Mouse (Mus musculus) T-cell, adult 2 months (primary cell): ENCODE data around the gene Lman1l.
A peak's percentile ranks its signal among the peaks of the same experiment; 100 is the strongest.

Experiments
- DNase-seq: peaks from one replicate; pipeline ENCODE4 v3.0.0; 2022; ENCODE audit warnings: low spot score

Lman1l gene

DNA sequence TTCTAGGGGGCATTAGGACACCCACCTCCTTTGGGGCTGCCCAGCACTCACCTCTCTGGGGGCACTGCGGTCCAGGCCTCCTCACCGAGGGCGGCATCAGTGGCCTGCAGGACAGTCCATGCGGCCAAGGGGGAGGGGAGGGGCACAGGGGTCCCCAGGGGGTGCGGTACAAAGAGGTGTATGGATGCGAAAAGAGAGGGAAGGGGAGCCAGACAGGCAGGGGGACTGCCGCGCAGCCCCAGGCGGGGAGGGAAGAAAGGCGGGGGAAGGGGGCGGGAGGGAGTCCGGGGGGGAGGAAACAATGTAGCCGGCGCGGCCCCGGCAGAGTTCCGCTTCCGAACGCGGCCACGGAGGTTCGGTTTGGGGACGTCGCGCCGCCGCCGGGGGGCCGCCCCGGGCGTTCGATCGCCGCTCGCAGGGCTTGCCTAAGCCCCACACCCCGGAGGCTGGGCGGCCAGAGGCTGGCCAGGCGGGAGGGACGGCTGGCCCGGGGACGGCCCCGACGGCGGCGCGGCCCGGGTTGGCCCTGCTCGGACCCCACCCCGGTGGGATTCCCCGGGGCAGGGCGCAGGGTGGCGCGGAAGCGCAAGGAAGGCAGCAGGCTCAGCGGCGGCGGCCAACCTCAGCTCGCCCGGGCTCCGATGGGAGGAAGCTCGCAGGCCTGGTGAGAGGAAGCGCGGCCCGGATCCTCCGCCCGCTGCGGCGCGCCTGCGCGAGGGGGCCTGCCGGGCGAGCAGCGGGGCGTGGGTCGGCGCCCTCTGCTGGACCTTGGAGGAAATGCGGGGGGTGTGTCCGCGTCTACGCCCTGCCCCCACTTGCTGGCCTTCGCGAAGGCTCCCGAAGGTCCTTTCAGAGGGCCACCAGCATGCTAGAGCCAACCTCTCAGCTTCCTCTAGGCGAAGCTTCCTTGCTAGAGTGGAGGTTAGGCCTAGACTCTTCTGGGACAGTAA, 24.6 kb upstream of the Lman1l start:
- DNase-seq = peak; percentile 92

DNA sequence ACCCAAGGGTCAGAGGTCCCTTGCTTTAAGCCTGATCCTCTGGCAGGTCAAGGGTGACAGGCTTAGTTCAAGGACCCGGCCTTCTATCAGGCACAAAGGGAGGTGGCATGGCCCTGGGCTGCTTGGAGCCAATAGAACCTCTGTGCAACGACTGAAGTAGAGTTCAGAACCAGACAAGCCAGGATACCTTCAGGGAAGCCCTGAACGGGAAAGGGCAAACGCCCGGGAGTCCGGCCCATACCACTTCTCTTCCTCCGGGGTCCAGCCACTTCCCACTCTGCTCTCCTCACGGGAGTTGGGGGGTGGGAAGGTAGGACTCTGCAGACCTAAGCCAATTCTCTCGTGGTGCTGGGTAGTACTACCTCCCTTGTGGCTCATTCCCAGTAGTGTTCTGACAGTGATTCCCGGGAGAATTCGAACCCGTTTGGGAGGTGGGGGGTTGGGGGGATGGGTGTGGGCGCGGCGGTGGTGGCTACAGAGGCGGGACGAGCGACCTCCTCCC, 23.9 kb upstream of the Lman1l start:
- no peak for DNase-seq

DNA sequence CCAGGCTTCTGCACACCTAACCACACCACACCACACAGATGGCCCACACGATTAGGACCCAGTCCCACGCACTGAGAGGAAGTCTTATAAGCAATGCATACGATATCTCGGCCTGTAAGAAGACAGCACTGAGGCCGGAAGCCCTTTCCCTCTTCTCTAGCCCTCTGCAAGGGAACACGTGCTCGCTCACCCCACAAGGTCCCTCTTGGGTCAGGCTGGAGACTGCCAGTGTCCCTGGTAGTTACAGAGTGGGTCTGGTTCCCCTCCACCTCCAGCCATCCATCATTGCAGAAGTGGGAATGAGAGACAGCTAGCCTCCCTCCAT, 23.2 kb upstream of the Lman1l start:
- DNase-seq = peak; percentile 34

- DNase-seq = no peak
Measured at GRCm38 (mm10) chr9:57643169-57643855, 22.7 kb upstream of the Lman1l start.

- DNase-seq = peak; percentile 56
Measured at GRCm38 (mm10) chr9:57641775-57642550, 21.4 kb upstream of the Lman1l start.

DNA sequence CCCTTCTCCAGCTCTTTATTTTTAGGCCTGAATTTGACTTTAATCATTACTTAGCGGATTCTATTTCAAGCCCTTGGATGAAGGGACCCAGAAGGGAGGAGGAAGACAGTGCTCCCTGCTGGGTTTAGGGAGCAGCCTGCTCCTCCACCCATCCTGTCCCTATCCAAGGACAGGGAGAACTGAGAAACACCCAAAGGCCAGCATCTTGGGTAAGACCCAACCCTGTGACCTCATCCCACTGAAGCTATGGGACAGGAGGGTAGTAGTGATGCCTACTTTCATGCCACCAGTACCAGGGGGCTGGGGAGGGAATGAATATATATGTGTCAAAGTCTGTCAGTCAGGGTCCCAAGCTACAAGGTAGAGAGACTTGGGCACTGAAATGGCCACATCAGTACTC, 20.4 kb upstream of the Lman1l start:
- no peak for DNase-seq

- peak; percentile 94 for DNase-seq
Measured at GRCm38 (mm10) chr9:57640384-57640783, 19.8 kb upstream of the Lman1l start.

DNA sequence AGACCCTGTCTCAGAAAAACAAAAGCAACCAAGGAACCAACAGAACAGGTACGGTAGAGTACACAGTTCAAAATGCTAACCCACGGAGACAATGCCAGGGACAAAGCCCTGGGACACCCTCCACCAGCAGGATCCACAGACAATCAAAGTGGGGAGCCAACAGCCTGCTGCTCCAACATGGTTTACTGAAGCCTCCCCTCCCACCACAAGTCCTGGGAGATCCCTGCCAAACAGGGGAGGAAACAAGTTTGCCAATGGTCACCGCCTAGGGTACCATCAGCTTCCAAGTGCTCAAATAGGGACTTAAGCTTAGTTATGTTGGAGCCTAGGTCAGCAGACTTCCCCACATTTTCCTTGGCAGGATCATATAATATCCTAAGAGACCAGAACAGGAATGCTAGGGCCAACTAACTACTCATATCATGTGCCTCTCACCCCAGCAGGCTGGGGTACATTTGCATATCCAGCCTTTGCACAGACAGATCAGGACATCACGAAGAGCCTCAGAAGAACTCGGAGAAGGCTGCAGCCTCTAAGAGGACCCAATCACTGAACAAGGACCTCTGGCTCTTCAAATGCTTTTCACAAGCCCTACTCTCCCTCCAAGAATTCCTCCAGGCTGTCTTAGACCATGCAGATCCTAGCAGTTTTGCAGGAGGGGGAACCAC, 19.2 kb upstream of the Lman1l start:
- DNase-seq = no peak

DNA sequence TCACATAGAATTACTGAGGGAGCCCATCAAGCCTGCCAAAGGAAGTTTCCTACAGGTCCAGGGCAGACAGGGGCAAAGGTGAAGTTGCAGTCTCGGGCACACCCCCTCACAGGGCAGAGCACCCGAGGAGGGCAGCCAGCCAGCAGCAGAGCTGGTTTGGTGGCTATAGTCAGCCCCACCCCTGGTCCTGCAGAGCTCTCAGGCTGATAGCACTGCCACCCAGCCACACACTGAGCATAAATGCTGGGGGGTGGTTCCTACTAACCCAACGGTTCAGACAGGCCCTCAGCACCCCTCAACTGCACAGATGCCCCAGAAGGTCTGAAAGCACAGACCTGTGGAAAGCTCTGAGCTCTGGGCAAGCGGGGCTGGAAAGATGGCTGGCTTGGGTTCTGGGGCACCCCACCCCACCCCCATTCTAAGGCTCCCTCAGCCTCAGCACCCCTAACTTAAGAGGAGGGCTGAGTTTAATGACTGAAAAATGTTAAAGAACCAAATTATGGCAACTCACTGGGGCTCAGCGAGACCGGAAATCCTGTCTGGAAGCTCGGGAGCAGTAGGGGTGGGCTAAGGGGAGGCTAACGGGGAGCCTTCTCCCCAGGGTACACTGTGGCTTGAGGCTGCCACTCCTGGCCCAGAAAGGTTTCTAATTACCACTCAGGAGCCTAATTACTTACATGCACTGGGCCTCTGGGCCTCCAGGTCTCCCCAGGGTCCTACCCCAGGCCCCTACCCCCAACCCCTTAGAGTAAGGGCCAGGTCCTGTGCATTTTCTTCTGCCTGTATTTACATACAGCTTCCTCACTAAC, 18.3 kb upstream of the Lman1l start:
- DNase-seq = no peak

DNA sequence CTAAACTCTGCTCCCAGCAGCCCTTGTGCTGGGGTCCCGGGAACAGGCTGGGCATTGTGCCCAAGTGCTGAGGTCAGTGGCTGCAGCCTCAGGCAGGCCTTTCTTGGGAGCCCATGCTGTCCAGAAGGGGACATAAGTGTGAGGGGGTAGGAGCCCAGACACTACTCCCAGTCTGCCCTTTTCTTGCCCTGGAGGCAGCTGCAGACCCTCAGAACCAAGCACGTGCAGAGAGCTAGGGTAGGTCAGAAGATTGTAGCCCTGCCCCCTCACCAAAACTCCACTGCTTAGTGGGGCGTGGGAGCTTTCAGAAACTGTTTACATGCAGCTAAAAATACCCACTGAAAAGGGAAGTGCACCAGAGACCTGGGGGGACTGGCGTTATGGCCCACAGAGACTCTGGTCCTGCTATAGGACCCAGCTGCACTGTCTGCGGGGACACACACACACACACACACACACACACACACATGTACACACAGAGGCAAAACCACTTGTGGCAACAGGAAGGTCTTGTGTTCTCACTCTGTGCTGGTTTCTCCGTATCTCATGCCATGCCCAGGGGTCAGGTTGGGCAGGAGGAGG, 17.3 kb upstream of the Lman1l start:
- DNase-seq = no peak

GRCm38 (mm10) chr9:57637272-57637671, 16.7 kb upstream of the Lman1l start:
- no peak for DNase-seq

DNA sequence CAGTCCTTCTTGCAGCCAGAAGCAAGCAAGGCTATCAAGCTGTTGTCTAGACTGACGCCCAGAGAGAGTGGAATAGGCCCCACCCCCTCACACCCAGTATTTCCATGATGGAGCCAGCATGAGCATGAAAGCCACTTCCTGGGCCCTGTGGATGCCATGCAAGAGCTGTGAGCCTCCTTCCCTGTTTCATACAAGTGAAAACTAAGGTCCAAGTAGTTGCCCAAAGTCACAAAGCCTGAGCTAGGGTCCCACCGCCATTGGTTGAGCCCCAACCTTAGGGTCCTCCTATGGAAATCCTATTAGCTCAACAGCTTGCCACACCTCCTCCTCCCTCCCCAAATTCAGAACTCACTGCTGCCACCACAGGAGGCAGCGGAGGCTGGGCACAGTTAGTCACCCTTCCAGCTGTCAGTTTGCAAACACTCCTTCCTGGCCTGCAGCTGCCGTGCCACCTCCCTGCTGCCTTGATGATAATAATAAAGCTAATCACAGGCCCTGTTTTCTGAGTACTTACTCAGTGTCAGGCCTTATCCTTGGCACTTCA, 13.0 kb upstream of the Lman1l start:
- peak; percentile 76 for DNase-seq

DNA sequence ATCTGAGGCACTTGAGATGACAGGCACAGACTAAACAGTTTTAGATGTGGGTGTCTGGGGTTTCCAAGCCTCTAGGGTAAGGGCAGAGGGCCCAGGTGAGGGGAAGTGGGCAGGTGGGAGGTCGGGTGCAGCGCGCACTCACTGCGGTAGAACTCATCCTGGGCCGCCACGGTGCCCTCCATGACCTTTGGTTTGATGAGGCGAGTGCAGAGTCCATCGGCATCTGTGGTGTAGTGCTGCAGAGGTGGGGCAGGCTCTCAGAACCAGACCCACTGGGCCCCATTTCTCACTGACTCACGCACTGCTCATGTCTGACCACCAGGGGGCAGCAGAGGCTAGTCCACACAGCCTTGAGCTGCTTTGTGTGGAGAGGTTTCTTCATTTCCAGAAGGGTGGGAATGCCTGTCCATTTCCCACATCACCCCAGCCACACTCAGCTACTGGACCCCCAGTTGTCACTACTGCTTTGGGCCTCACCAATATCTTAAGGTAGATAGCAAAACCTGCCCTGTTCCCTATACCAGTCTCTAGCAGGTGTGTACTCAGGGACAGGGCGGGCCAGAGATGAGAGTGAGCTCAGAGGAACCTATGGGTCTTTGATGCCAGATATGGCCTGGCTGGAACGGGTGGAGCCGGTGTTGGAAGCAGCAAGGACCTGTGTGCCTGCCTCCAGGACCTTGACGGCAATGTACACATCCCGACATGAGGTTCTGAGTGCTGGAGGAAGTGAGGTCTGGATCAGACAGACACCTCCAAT, 8.7 kb upstream of the Lman1l start:
- peak; percentile 79 for DNase-seq

- DNase-seq = no peak
Measured at GRCm38 (mm10) chr9:57628717-57629116, 8.1 kb upstream of the Lman1l start.

DNA sequence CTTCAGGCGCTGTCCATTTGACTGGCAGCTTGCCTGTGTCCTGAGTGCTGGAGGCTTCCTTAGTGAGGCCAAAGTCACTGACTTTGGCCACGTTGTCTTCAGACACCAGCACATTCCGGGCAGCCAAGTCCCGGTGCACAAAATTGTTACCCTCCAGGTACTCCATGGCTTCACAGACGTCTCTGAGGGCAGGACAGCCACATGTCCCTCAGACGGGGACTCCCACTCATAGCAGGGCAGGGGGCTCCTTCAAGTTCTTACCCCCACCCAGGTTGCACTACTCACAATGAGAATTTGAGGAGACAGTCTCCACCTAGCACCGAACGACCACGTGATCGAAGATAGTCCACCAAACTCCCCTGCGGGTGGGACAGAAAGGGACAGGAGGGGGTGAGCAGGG, 7.3 kb upstream of the Lman1l start:
- no peak for DNase-seq

GRCm38 (mm10) chr9:57627191-57627590, 6.6 kb upstream of the Lman1l start:
- no peak for DNase-seq

- no peak for DNase-seq
Measured at GRCm38 (mm10) chr9:57625674-57626500, 5.3 kb upstream of the Lman1l start.

DNA sequence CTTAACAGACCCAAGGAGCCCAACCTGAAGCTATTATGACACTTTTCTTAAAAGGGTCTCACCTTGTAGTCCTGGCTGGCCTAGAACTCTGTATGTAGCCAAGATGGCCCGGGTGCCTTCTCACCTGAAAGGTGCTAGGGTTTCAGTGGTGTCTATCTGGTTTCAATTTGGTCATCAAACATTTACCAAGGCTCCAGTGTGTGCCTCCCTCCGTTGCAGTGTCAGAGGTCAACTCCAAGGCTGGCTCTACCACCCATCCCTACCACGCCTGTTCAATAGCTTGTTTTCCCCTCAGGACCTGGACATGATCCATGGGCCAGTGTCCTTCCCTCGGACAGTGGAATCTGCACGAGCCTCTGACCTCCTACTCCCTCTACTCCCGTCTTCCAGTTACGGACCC, 3.7 kb upstream of the Lman1l start:
- no peak for DNase-seq

- no peak for DNase-seq
Measured at GRCm38 (mm10) chr9:57618854-57619253, 1.7 kb downstream of the Lman1l start.
